9 mouse cellular contexts compared by ENCODE assay signal in the genomic region with DNA sequence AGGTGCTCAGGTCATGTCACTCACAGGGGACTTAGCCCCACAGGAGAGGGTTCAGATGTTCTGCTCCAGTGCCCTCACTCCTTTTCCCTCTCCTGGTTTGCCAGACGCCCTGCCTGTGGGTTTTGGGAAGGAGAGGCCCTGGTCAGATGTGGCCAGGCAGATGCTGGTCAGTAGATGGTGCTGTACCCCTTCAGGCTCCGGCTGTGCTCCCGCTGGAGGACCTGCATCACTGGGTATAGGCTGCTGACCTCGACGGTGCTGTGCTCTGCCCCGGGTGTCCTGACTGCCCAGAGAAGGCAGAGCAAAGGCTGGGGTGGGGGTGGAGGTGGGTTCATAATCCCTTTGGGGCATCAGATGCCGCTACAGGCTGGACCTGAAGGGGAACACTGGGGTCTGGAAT. TPM values are rescaled to one million over a fixed set of nuclear protein-coding genes. Genes with fewer than 3 reads are reported as not detected.
DNase-seq lines count a peak whose midpoint lies in the region; ATAC-seq and TF ChIP-seq lines count a peak whose summit lies in the region.
"Had no signal": no experiment of that assay in that cellular context is flagged by ENCODE, and none has a peak within 500 bp of the region (broad histone marks: within the 10 kb centered on the region; RNA-seq: fewer than 3 reads in every experiment).

No protein-coding gene starts in this region.

- DNase-seq in embryo, embryonic 10 days (ENCODE audit: low spot score), result peak; percentile 62
- DNase-seq in kidney, adult 2 months, result peak; percentile 69
- no peak for DNase-seq in right cerebral cortex, postnatal 10 days (ENCODE audit: low spot score in 2 of 2)
- no peak for DNase-seq in left cerebral cortex, postnatal 10 days (ENCODE audit: extremely low spot score in 1 of 2, low spot score in 2 of 2)
- DNase-seq in gastrocnemius, postnatal 4 days (ENCODE audit: low spot score in 2 of 2), result no peak

- H3K27ac ChIP-seq in intestine, postnatal 0 days (ENCODE audit: low read depth, low read length), result no peak overlapping the region
- H3K27ac ChIP-seq in intestine, embryonic 16.5 days (ENCODE audit: low read length), result no peak overlapping the region
- no peak overlapping the region for H3K27ac ChIP-seq in kidney, adult 2 months (ENCODE audit: insufficient read depth, low read depth, low read length)
- H3K27ac ChIP-seq in midbrain, embryonic 13.5 days, result no peak overlapping the region

- H3K9me3 ChIP-seq in intestine, postnatal 0 days (ENCODE audit: control insufficient read depth), result no peaks in the 10 kb centered on the region
- H3K9me3 ChIP-seq in intestine, embryonic 16.5 days (ENCODE audit: control insufficient read depth, low read length), result peaks cover 4% of the 10 kb centered on the region; the same call in 1 of the 2 replicates
- no peaks in the 10 kb centered on the region for H3K9me3 ChIP-seq in midbrain, embryonic 13.5 days

- no peak overlapping the region for H3K4me2 ChIP-seq in intestine, postnatal 0 days (replicated peaks; ENCODE audit: low read depth)
- no peak overlapping the region for H3K4me2 ChIP-seq in intestine, embryonic 16.5 days (ENCODE audit: low read depth, low read length)
- H3K4me2 ChIP-seq in midbrain, embryonic 13.5 days (replicated peaks), result no peak overlapping the region

- H3K36me3 ChIP-seq in intestine, postnatal 0 days (ENCODE audit: control insufficient read depth, insufficient read depth), result no peaks in the 10 kb centered on the region
- H3K36me3 ChIP-seq in intestine, embryonic 16.5 days (ENCODE audit: control insufficient read depth, insufficient read depth, low read length), result no peaks in the 10 kb centered on the region
- no peaks in the 10 kb centered on the region for H3K36me3 ChIP-seq in kidney, adult 2 months (ENCODE audit: control insufficient read depth, insufficient read depth, low read length)
- H3K36me3 ChIP-seq in midbrain, embryonic 13.5 days, result no peaks in the 10 kb centered on the region

- intact Hi-C loops in left cerebral cortex, postnatal 10 days (cut with DNase I), result no loop called here

- TF ChIP-seq POLR2A in kidney, adult 2 months (IDR thresholded peaks at IDR 0.05; ENCODE audit: low read depth, low read length), result no peak

- H3K4me1 ChIP-seq in intestine, postnatal 0 days (replicated peaks; ENCODE audit: control insufficient read depth, insufficient read depth, low read length), result no peaks in the 10 kb centered on the region
- peaks cover 7% of the 10 kb centered on the region for H3K4me1 ChIP-seq in intestine, embryonic 16.5 days (ENCODE audit: control insufficient read depth, insufficient read depth, low read length)
- peaks cover 18% of the 10 kb centered on the region for H3K4me1 ChIP-seq in kidney, adult 2 months (ENCODE audit: control insufficient read depth, insufficient read depth, low read length)
- H3K4me1 ChIP-seq in midbrain, embryonic 13.5 days (replicated peaks), result 0 out of 2 replicates have a peak, but pooled peaks cover 7% of the 10 kb centered on the region

- 38% methylated on average over 7 of the region's 7 CpGs for WGBS in intestine, postnatal 0 days
- 29% methylated on average over 7 of the region's 7 CpGs for WGBS in intestine, embryonic 16.5 days
- 14% methylated on average over 7 of the region's 7 CpGs for WGBS in kidney, adult 2 months
- 17% methylated on average over 7 of the region's 7 CpGs for WGBS in midbrain, embryonic 13.5 days

- H3K4me3 ChIP-seq in intestine, postnatal 0 days (ENCODE audit: low read depth, low read length), result no peak overlapping the region
- no peak overlapping the region for H3K4me3 ChIP-seq in intestine, embryonic 16.5 days (ENCODE audit: low read length)
- no peak overlapping the region for H3K4me3 ChIP-seq in kidney, adult 2 months (ENCODE audit: insufficient read depth, low read depth, low read length)
- H3K4me3 ChIP-seq in midbrain, embryonic 13.5 days (replicated peaks), result no peak overlapping the region

- H3K27me3 ChIP-seq in intestine, postnatal 0 days (replicated peaks; ENCODE audit: control insufficient read depth, insufficient read depth, low read length), result no peaks in the 10 kb centered on the region
- H3K27me3 ChIP-seq in intestine, embryonic 16.5 days (replicated peaks; ENCODE audit: control insufficient read depth, insufficient read depth, low read length), result no peaks in the 10 kb centered on the region
- H3K27me3 ChIP-seq in kidney, adult 2 months (replicated peaks; ENCODE audit: control insufficient read depth, insufficient read depth, low read length), result no peaks in the 10 kb centered on the region
- H3K27me3 ChIP-seq in midbrain, embryonic 13.5 days, result no peaks in the 10 kb centered on the region

- no peak overlapping the region for H3K9ac ChIP-seq in intestine, postnatal 0 days (ENCODE audit: low read depth, low read length)
- no peak overlapping the region for H3K9ac ChIP-seq in intestine, embryonic 16.5 days (ENCODE audit: low read depth, low read length)
- H3K9ac ChIP-seq in midbrain, embryonic 13.5 days (replicated peaks), result no peak overlapping the region

- TF ChIP-seq CTCF in intestine, postnatal 0 days (IDR thresholded peaks at IDR 0.05; ENCODE audit: low read depth), result peak; percentile 62
- peak; percentile 65; the same call in 1 of the 2 replicates for TF ChIP-seq CTCF in kidney, adult 2 months (conservative IDR thresholded peaks at IDR 0.05; ENCODE audit: insufficient read depth, insufficient read length, low read depth, low read length)

- no peak for ATAC-seq in intestine, postnatal 0 days
- ATAC-seq in intestine, embryonic 16.5 days, result no peak
- ATAC-seq in midbrain, embryonic 13.5 days, result peak; percentile 79

RNA-seq across cellular contexts. Expression of a gene that starts 19.2 kb away (rescaled TPM):
- polyA plus RNA-seq in intestine, postnatal 0 days (2015; fragmentation: Nextera tagmentation; extraction: Ambion mirVana), result 2.8 and 2.9 TPM in 2 replicates
- polyA plus RNA-seq in intestine, embryonic 16.5 days (2015; fragmentation: Nextera tagmentation; extraction: Ambion mirVana), result 4.6 and 5.2 TPM in 2 replicates
- polyA plus RNA-seq in kidney, adult 2 months (2012; rRNA removed), result 40.1 and 41.0 TPM in 2 replicates
- polyA plus RNA-seq in midbrain, embryonic 13.5 days (2015; fragmentation: Nextera tagmentation; extraction: Ambion mirVana), result 6.4 and 6.8 TPM in 2 replicates
- 10 to 100 TPM; 34.5 to 46.0 TPM for total RNA-seq in left cerebral cortex, postnatal 10 days (2021)
- 1 to 10 TPM in 1 of 2 experiments, under 1 TPM in 1; 0.98 to 1.7 TPM for total RNA-seq in gastrocnemius, postnatal 4 days (2021)

RNA-seq across cellular contexts. Expression of a gene that starts 39.1 kb away (rescaled TPM):
- polyA plus RNA-seq in intestine, postnatal 0 days (2015; fragmentation: Nextera tagmentation; extraction: Ambion mirVana), result 1.3 and 4.3 TPM in 2 replicates
- not detected in 2 replicates for polyA plus RNA-seq in intestine, embryonic 16.5 days (2015; fragmentation: Nextera tagmentation; extraction: Ambion mirVana)
- polyA plus RNA-seq in kidney, adult 2 months (2012; rRNA removed), result not detected in 2 replicates
- not detected in 2 replicates for polyA plus RNA-seq in midbrain, embryonic 13.5 days (2015; fragmentation: Nextera tagmentation; extraction: Ambion mirVana)
- total RNA-seq in left cerebral cortex, postnatal 10 days (2021), result not detected
- total RNA-seq in gastrocnemius, postnatal 4 days (2021), result not detected
- polyA plus RNA-seq: intestine, embryonic 14.5 days had no signal

RNA-seq across cellular contexts. Expression of a gene that starts 51.7 kb away (rescaled TPM):
- 30.8 and 32.6 TPM in 2 replicates for polyA plus RNA-seq in intestine, postnatal 0 days (2015; fragmentation: Nextera tagmentation; extraction: Ambion mirVana)
- polyA plus RNA-seq in intestine, embryonic 16.5 days (2015; fragmentation: Nextera tagmentation; extraction: Ambion mirVana), result 64.0 and 64.2 TPM in 2 replicates
- 73.9 and 85.3 TPM in 2 replicates for polyA plus RNA-seq in kidney, adult 2 months (2012; rRNA removed)
- polyA plus RNA-seq in midbrain, embryonic 13.5 days (2015; fragmentation: Nextera tagmentation; extraction: Ambion mirVana), result 34.6 and 35.5 TPM in 2 replicates
- total RNA-seq in left cerebral cortex, postnatal 10 days (2021), result 10 to 100 TPM; 48.5 to 55.3 TPM
- total RNA-seq in gastrocnemius, postnatal 4 days (2021), result 10 to 100 TPM; 55.1 to 59.1 TPM

Comparison
In these comparisons a context has a peak if more than half of its experiments do, and no peak if none do; other contexts are left out.
1. DNase-seq: peak in embryo, embryonic 10 days (single experiment) and kidney, adult 2 months (single experiment); none in right cerebral cortex, postnatal 10 days (0 of 2), left cerebral cortex, postnatal 10 days (0 of 2) and gastrocnemius, postnatal 4 days (0 of 2).